Mouse (Mus musculus): ENCODE results near the gene Kif18b. TPM values are rescaled to one million over a fixed set of nuclear protein-coding genes. Genes with fewer than 3 reads are reported as not detected.

The Kif18b gene
- total RNA-seq, 2 experiments from 2014 or later = 0.16 to 0.44 TPM

- DNase-seq (ENCODE audit: low spot score in 2 of 2) = no peak
- intact Hi-C loops (cut with DNase I) = no loop called here
Measured at GRCm38 (mm10) chr11:102887433-102887832, 37.5 kb downstream of the Kif18b start.

GRCm38 (mm10) chr11:102884616-102885219 lies 40.2 kb downstream of the Kif18b start, which contains the start of gene Fam187a:
Gene Fam187a (plus strand): TSS chr11:102885169.
- no peak for DNase-seq (ENCODE audit: low spot score in 2 of 2)
- intact Hi-C loops (cut with DNase I) = loop anchor here (5.0 kb wide), 1 partner anchor 153 kb away; no protein-coding TSS in a partner anchor

- intact Hi-C loops (cut with DNase I) = loop anchor here (5.0 kb wide), 1 partner anchor 156 kb away; no protein-coding TSS in a partner anchor
- peak in 1 of 2 experiments; percentile 39 for DNase-seq (ENCODE audit: low spot score in 2 of 2)
Measured at GRCm38 (mm10) chr11:102881314-102882198, 43.4 kb downstream of the Kif18b start.

- peak; percentile 95 for DNase-seq (ENCODE audit: low spot score in 2 of 2)
- intact Hi-C loops (cut with DNase I) = loop anchor here (5.0 kb wide), 1 partner anchor 157 kb away; no protein-coding TSS in a partner anchor
Measured at GRCm38 (mm10) chr11:102880585-102881313, 44.2 kb downstream of the Kif18b start, which contains the start of the genes Eftud2 and Ccdc103. Gene Eftud2 (minus strand): TSS chr11:102880985. Gene Ccdc103 (plus strand): TSS chr11:102881204.

GRCm38 (mm10) chr11:102879558-102879957 lies 45.4 kb downstream of the Kif18b start:
- intact Hi-C loops (cut with DNase I) = no loop called here
- no peak for DNase-seq (ENCODE audit: low spot score in 2 of 2)

GRCm38 (mm10) chr11:102874801-102875334 lies 50.1 kb downstream of the Kif18b start:
- intact Hi-C loops (cut with DNase I) = no loop called here
- DNase-seq (ENCODE audit: low spot score in 2 of 2) = peak; percentile 59 to 70

- intact Hi-C loops (cut with DNase I) = loop anchor here (2.0 to 5.0 kb wide), 2 partner anchors 89 to 127 kb away; no protein-coding TSS in a partner anchor
- DNase-seq (ENCODE audit: low spot score in 2 of 2) = peak in 1 of 2 experiments; percentile 43
Measured at GRCm38 (mm10) chr11:102864272-102864671, 60.7 kb downstream of the Kif18b start.

- intact Hi-C loops (cut with DNase I) = loop anchor here (5.0 kb wide), 1 partner anchor 123 kb away; no protein-coding TSS in a partner anchor
- DNase-seq (ENCODE audit: low spot score in 2 of 2) = peak; percentile 34 to 56
Measured at GRCm38 (mm10) chr11:102859933-102860332, 65.0 kb downstream of the Kif18b start.

GRCm38 (mm10) chr11:102858951-102859350 lies 66.0 kb downstream of the Kif18b start:
- DNase-seq (ENCODE audit: low spot score in 2 of 2) = no peak
- intact Hi-C loops (cut with DNase I) = no loop called here

GRCm38 (mm10) chr11:102855941-102856340 lies 69.0 kb downstream of the Kif18b start:
- DNase-seq (ENCODE audit: low spot score in 2 of 2) = no peak
- intact Hi-C loops (cut with DNase I) = no loop called here

Other genes with a start within 250 kb of the Kif18b start
- gene Ccdc43, start 227.3 kb downstream of the Kif18b start, total RNA-seq (2021) = 10 to 100 TPM; 25.9 to 27.0 TPM
- gene Adam11, start 163.7 kb downstream of the Kif18b start, total RNA-seq (2021) = 100 to 1,000 TPM; 129 to 139 TPM
- gene Gjc1, start 105.4 kb downstream of the Kif18b start, total RNA-seq (2021) = 1 to 10 TPM; 6.0 to 7.5 TPM
- gene Higd1b, start 89.3 kb downstream of the Kif18b start, total RNA-seq (2021) = 1 to 10 TPM; 4.7 to 5.3 TPM
- gene Eftud2, start 44.1 kb downstream of the Kif18b start, total RNA-seq (2021) = 100 to 1,000 TPM; 123 to 135 TPM
- gene Ccdc103, start 43.9 kb downstream of the Kif18b start, total RNA-seq (2021) = 1 to 10 TPM; 2.0 to 3.6 TPM
- under 1 TPM in 1 of 2 experiments, not detected in 1; 0.20 TPM for gene Fam187a, start 40.0 kb downstream of the Kif18b start, total RNA-seq (2021)
- 100 to 1,000 TPM; 127 TPM for gene Gfap, start 24.2 kb downstream of the Kif18b start, total RNA-seq (2021)
- gene C1ql1, start 21.6 kb upstream of the Kif18b start, total RNA-seq (2021) = 10 to 100 TPM; 15.1 to 15.6 TPM
- gene Nmt1, start 103.1 kb upstream of the Kif18b start, total RNA-seq (2021) = 100 to 1,000 TPM; 126 to 127 TPM
- gene Dcakd, start 103.2 kb upstream of the Kif18b start, total RNA-seq (2021) = 10 to 100 TPM; 49.7 to 55.1 TPM
- gene Plcd3, start 176.5 kb upstream of the Kif18b start, total RNA-seq (2021) = 10 to 100 TPM; 16.1 to 19.3 TPM
- 10 to 100 TPM; 72.3 to 80.3 TPM for gene Acbd4, start 176.6 kb upstream of the Kif18b start, total RNA-seq (2021)
- gene Hexim1, start 191.1 kb upstream of the Kif18b start, total RNA-seq (2021) = 10 to 100 TPM; 42.8 to 51.6 TPM
- gene Hexim2, start 207.3 kb upstream of the Kif18b start, total RNA-seq (2021) = 10 to 100 TPM; 13.2 to 16.6 TPM
- 100 to 1,000 TPM; 129 to 172 TPM for gene Fmnl1, start 246.0 kb upstream of the Kif18b start, total RNA-seq (2021)